Mouse (Mus musculus): Measurements from ENCODE around the gene Vps33b. TPM values are rescaled to one million over a fixed set of nuclear protein-coding genes. Genes with fewer than 3 reads are reported as not detected.

The Vps33b gene
- polyA plus RNA-seq, 1 experiment from 2014 or later: 9.0 TPM

DNA sequence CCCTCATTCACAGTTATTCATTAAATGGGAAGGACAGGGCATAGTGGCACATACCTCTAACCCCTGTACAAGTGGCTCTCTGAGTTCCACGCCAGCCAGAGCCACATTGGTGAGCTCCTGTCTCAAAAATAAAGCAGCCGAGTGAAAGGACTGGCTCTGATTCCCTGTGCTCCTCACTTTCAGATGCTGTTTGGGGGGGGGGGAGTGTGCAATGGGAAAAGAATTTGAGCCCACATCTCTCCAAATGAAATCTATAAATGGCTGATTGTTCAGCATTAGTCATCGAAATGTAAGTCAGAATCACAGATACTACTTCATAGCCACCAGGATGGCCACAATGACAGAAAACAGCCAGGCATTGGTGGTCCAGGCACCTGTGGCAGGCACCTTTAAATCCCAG is 27.6 kb downstream of the Vps33b start:
- Histone ChIP-seq H3K4me1 (peaks cover 70% of the 10 kb centered on the region), H3K9ac (peak overlapping the region; percentile 95), H3K4me3 (peak overlapping the region; percentile 89), H3K27ac (no peak overlapping the region; the same call in 1 of the 2 replicates), H3K27me3 (replicated peaks) (no peaks in the 10 kb centered on the region), H3K9me3 (replicated peaks) (no peaks in the 10 kb centered on the region), H3K4me2 (peak overlapping the region; percentile 71), H3K36me3 (peaks cover 63% of the 10 kb centered on the region)
- WGBS (ENCODE audit: insufficient replicate concordance): 92% methylated on average over 3 of the region's 3 CpGs
- no peak for ATAC-seq

DNA sequence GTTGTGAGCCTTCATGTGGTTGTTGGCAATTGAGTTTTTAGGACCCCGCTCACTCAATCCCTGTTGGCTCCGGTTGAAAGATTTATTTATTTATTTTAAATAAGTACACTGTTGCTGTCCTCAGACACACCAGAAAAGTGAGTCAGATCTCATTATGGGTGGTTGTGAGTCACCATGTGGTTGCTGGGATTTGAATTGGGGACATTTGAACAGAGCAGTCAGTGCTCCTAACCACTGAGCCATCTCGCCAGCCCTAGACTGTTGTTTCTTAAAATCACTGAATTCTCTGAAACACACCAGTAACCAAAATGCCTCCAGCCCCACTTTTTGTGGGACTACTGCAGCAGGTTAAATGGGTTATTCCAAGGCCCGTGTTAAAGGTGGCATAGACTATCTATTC is 29.3 kb downstream of the Vps33b start:
- Histone ChIP-seq H3K4me3 (no peak overlapping the region), H3K4me2 (peak overlapping the region; percentile 71; the same call in 1 of the 2 replicates), H3K9me3 (replicated peaks) (no peaks in the 10 kb centered on the region), H3K27me3 (replicated peaks) (no peaks in the 10 kb centered on the region), H3K27ac (no peak overlapping the region), H3K9ac (no peak overlapping the region), H3K4me1 (peaks cover 52% of the 10 kb centered on the region), H3K36me3 (peaks cover 79% of the 10 kb centered on the region)
- ATAC-seq: no peak
- 92% methylated on average over 4 of the region's 4 CpGs for WGBS (ENCODE audit: insufficient replicate concordance)

DNA sequence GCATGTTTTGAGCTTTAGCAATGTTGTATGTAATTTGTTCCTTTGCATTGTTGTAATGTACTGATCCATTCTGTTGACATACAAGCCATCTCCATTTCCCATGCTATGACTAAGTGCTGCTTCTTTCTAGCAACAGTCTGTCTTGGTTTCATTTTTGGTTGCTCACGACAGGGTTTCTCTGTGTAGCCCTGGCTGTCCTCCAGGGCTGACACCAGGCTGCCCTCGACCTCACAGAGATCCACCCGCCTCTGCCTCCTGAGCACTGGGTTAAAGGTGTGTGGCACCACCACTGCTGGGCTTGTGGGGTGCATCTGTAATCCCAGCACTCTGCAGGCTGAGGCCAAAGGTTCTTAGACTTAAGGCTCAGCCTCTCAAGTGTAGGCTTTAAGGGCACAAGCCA is 30.1 kb downstream of the Vps33b start:
- peaks cover 88% of the 10 kb centered on the region for H3K36me3 ChIP-seq
- H3K4me3 ChIP-seq: no peak overlapping the region
- peaks cover 51% of the 10 kb centered on the region for H3K4me1 ChIP-seq
- no peaks in the 10 kb centered on the region for H3K9me3 ChIP-seq (replicated peaks)
- 88% methylated on average over 3 of the region's 3 CpGs for WGBS (ENCODE audit: insufficient replicate concordance)
- H3K4me2 ChIP-seq: peak overlapping the region; percentile 7; the same call in 1 of the 2 replicates
- no peak for ATAC-seq
- H3K9ac ChIP-seq: no peak overlapping the region
- H3K27me3 ChIP-seq (replicated peaks): no peaks in the 10 kb centered on the region
- no peak overlapping the region for H3K27ac ChIP-seq

DNA sequence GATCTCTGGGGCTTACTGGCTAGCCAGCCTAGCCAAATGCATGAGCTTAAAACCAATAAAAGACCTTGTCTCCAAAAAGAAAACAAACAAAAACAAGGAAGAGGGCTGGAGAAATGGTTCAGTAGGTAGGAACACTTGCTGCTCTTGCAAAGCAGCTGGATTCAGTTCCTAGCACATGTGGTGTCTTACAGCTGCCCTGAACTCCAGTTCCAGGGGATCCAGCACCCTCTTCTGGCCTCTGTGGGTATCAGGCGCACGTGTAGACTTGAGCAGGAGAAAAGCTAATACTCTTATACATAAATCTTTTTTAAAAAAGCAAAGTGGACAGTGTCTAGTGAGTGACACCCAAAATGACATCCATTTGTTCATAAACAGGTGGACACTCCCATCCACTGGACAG is 32.1 kb downstream of the Vps33b start:
- 83% methylated on average over 2 of the region's 2 CpGs for WGBS (ENCODE audit: insufficient replicate concordance)
- no peak for ATAC-seq
- H3K36me3 ChIP-seq: peaks cover 99% of the 10 kb centered on the region

DNA sequence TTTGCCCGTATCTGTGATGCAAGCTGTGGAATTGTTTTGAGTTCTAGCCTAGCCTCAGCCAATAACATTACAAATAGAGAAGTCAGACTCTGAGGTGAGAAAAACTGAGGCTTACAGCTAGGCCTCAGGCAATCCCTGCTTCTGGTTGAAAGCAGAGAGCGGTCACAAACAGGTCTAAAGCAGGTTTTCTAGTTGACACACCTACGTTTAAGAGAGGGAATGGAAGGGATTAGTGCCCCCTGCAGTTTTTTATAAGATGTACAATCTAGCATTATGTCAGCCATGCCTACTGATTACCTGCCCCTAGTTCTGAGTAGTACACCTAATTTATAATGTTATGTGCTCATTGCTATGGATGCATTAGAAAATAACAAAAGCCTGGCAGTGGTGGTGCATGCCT is 38.3 kb downstream of the Vps33b start:
- Histone ChIP-seq H3K36me3 (peaks cover 100% of the 10 kb centered on the region), H3K4me2 (no peak overlapping the region), H3K9ac (no peak overlapping the region), H3K27ac (no peak overlapping the region), H3K9me3 (replicated peaks) (no peaks in the 10 kb centered on the region), H3K27me3 (replicated peaks) (no peaks in the 10 kb centered on the region), H3K4me1 (no peaks in the 10 kb centered on the region), H3K4me3 (no peak overlapping the region)
- 89% methylated on average over 3 of the region's 3 CpGs for WGBS (ENCODE audit: insufficient replicate concordance)
- ATAC-seq: no peak

More for the DNA sequence above, 32.1 kb downstream of the Vps33b start:
- Histone ChIP-seq H3K27ac (no peak overlapping the region), H3K9me3 (replicated peaks) (no peaks in the 10 kb centered on the region), H3K4me3 (no peak overlapping the region), H3K27me3 (replicated peaks) (no peaks in the 10 kb centered on the region), H3K9ac (no peak overlapping the region), H3K4me1 (peaks cover 38% of the 10 kb centered on the region), H3K4me2 (no peak overlapping the region)

DNA sequence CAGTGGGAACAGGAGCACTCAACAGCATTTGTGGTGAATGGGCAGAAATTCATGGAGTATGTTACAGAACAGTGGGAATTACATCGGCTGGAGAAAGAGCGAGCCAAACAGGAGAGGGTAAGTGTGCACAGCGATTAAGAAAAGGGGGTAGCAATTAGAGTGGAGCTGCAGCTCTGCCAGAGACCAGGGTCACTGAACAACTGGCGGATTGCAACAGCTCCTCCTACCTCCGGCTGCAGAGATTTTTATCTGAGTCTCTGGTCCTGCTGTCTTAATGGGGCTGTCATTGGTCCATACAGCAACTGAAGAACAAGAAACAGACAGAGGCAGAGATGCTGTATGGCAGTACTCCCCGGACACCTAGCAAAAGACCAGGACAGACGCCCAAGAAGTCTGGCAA is 41.3 kb downstream of the Vps33b start:
- no peak overlapping the region for H3K4me2 ChIP-seq
- H3K9me3 ChIP-seq (replicated peaks): no peaks in the 10 kb centered on the region
- no peaks in the 10 kb centered on the region for H3K4me1 ChIP-seq
- ATAC-seq: no peak
- H3K9ac ChIP-seq: no peak overlapping the region
- no peaks in the 10 kb centered on the region for H3K27me3 ChIP-seq (replicated peaks)
- H3K27ac ChIP-seq: no peak overlapping the region
- 81% methylated on average over 7 of the region's 7 CpGs for WGBS (ENCODE audit: insufficient replicate concordance)
- H3K36me3 ChIP-seq: peaks cover 100% of the 10 kb centered on the region
- no peak overlapping the region for H3K4me3 ChIP-seq

DNA sequence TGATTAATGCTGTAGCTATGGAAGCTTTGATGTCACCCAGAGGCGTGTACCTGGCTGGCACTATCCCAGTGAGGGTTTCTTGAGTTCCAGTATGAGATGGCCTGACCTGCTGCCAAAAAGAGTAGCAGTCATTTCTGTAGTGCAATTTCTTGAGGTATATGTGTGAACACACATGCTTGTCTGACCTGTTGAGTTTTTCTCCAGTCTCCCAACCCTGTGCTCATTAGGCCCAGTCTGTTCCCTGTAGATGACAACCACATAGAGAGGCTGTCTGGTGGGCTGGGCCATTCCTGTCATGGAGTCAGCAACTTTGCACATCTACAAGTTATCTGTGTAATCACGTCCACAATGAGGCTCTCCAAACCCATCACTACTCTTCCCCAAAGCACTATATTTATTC is 46.3 kb downstream of the Vps33b start:
- no peaks in the 10 kb centered on the region for H3K27me3 ChIP-seq (replicated peaks)
- peaks cover 98% of the 10 kb centered on the region for H3K36me3 ChIP-seq
- no peak overlapping the region for H3K4me3 ChIP-seq
- no peak overlapping the region for H3K27ac ChIP-seq
- no peak for ATAC-seq
- no peak overlapping the region for H3K4me2 ChIP-seq
- no peaks in the 10 kb centered on the region for H3K9me3 ChIP-seq (replicated peaks)
- 75% methylated on average over 2 of the region's 2 CpGs for WGBS (ENCODE audit: insufficient replicate concordance)
- H3K4me1 ChIP-seq: no peaks in the 10 kb centered on the region
- no peak overlapping the region for H3K9ac ChIP-seq

DNA sequence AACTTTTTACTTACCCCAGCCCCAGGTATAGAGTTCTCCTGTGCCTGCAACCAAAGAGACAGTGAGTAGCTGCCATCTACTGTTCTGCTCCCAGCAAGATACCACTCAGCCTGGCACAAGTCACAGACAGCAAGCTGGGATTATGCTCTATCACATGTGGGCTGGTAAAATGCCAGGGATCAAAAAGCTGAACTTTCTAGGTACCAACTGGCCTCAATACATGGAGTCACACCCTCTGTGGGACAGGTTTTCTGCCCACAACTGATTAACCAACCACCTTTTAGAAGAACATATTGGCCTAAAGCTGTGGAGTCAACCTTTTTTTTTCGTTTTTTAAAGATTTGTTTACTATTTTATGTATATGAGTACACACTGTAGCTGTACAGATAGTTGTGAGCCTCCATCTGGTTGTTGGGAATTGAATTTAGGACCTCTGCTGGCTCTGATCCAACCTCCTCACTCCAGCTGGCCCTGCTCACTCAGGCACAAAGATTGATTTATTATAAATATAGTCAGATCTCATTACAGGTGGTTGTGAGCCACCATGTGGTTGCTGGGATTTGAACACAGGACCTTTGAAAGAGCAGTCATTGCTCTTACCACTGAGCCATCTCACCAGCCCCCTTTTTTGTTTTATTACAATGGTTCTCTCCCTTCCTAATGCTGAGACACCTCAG is 48.1 kb downstream of the Vps33b start:
- peaks cover 8% of the 10 kb centered on the region for H3K4me1 ChIP-seq
- no peak overlapping the region for H3K9ac ChIP-seq
- WGBS (ENCODE audit: insufficient replicate concordance): 71% methylated on average over 1 of the region's 1 CpGs
- H3K4me3 ChIP-seq: no peak overlapping the region
- H3K36me3 ChIP-seq: peaks cover 84% of the 10 kb centered on the region
- ATAC-seq: no peak
- no peaks in the 10 kb centered on the region for H3K27me3 ChIP-seq (replicated peaks)
- no peak overlapping the region for H3K27ac ChIP-seq
- H3K9me3 ChIP-seq (replicated peaks): no peaks in the 10 kb centered on the region
- H3K4me2 ChIP-seq: no peak overlapping the region

DNA sequence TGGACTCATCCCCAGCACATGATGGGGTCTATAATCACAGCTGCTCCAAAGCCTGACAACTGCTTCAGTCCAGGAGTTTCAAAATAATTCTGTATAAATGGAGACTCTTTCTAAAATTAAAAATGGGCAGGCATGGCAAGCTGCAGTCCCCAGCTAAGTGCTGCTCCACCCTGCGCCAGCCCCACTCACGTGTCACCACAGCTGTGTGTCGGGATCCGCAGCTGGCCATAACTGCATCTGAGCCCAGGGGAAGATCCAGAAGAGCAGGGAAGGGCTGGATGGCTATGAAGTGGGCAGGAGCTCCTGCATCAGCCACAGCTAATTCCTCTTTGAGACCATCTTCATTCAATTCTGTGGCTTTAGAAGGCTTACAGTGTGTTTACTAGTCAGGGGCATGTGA is 49.2 kb downstream of the Vps33b start:
- Histone ChIP-seq H3K4me3 (no peak overlapping the region), H3K4me1 (peaks cover 19% of the 10 kb centered on the region), H3K27ac (0 out of 2 replicates have a peak overlapping the region, but pooled peaks have one; percentile 21), H3K4me2 (no peak overlapping the region), H3K27me3 (replicated peaks) (no peaks in the 10 kb centered on the region), H3K9me3 (replicated peaks) (no peaks in the 10 kb centered on the region), H3K36me3 (peaks cover 73% of the 10 kb centered on the region), H3K9ac (no peak overlapping the region)
- ATAC-seq: no peak
- 92% methylated on average over 4 of the region's 4 CpGs for WGBS (ENCODE audit: insufficient replicate concordance)

DNA sequence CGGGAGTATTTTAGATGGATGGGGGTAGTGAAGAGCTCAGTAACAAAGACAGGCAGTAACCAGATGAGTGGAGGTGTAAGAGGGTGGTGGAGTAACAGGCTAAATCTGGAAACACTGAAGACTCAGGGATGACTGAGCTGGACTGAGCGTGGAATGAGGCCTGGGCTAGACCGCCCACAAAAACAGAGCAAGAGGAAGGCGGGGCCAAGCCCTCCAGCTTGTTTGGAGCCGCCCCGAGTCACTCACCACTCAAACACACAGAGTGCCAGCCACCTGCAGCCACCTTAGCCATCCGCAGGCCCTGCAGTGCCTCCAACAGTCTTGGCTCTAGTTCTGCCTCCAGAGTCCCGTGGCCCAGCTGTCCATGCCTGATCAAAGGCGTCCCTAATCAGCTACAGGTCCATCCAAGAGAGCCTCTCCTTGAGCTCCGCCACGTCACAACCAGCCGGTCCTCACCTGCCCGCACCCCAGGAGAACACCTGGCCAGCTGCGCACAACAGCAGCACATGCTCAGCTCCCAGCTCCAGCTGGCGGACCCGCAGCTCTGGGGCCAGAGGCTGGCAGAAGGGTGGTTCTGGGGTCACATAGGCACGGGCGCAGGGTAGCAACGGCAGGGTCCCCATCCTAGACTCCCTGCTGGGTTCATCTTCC is 50.5 kb downstream of the Vps33b start:
- Histone ChIP-seq H3K9me3 (replicated peaks) (no peaks in the 10 kb centered on the region), H3K27ac (no peak overlapping the region), H3K4me3 (no peak overlapping the region), H3K4me2 (no peak overlapping the region), H3K9ac (no peak overlapping the region), H3K27me3 (replicated peaks) (no peaks in the 10 kb centered on the region), H3K36me3 (peaks cover 61% of the 10 kb centered on the region), H3K4me1 (peaks cover 21% of the 10 kb centered on the region)
- 82% methylated on average over 19 of the region's 19 CpGs for WGBS (ENCODE audit: insufficient replicate concordance)
- ATAC-seq: no peak

DNA sequence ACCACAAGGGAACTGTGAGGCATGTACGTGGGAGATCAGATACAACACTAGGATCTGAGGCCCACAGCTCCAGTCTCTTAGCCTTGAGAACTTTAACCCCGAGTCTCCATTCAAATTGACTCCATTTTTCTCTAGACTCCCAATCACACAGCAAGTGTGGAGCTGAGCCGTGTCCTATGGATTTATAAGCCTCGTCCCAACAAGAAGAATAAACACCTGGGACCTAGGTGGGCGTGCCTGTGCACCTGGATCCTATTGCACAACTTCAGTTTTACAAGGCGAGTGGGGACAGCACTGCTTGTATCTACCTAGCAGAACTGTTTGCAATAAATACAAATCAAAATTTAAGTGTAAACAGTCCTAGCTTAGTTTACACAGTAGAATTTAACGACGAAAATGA is 53.9 kb downstream of the Vps33b start:
- H3K9ac ChIP-seq: peak overlapping the region; percentile 76
- peaks cover 62% of the 10 kb centered on the region for H3K36me3 ChIP-seq
- H3K4me2 ChIP-seq: peak overlapping the region; percentile 87
- peak overlapping the region; percentile 74 for H3K27ac ChIP-seq
- H3K4me3 ChIP-seq: peak overlapping the region; percentile 69
- no peaks in the 10 kb centered on the region for H3K27me3 ChIP-seq (replicated peaks)
- 13% methylated on average over 8 of the region's 8 CpGs for WGBS (ENCODE audit: insufficient replicate concordance)
- no peak for ATAC-seq
- H3K4me1 ChIP-seq: peaks cover 25% of the 10 kb centered on the region
- no peaks in the 10 kb centered on the region for H3K9me3 ChIP-seq (replicated peaks)

DNA sequence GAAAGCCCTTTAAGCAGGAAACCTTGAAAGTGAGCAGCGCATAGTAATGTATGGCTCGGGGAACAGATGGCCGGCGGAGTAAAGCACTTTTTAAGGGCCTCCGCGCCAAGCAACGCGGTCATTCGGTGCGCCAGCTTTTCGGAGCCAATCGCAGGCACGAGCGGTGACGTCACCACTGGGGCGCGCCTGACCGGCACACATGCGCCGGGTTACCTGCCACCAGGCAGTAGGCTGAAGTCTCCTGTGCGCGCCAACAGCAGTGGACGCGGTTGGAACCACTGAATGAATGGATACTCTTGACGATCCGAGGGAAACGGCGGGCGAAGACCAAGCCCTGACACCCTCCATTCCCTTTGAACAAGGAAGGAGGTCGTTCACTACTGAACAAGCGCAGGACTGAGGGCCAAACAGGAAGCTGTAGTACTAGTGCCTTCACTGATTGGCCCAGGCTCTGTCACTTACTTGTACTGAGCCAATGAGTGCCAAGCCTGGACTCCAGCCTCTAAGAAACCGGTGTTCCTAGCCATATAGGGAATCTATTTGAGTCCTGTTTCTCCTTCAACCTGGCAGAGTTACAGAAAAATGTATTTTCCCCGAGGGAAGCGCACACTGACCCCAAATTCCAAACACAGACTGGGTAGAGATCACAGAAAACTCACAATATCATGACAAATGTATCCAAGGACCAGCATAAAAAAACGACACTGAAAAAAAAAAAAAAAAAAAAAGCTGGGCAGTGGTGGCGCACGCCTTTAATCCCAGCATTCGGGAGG is 54.8 kb downstream of the Vps33b start, which contains the start of gene Rccd1:
Gene Rccd1, minus strand, starts transcription at position 412 of the 773 bp plus-strand sequence.
- WGBS (ENCODE audit: insufficient replicate concordance): 2% methylated on average over 38 of the region's 38 CpGs
- H3K9me3 ChIP-seq (replicated peaks): no peaks in the 10 kb centered on the region
- H3K4me2 ChIP-seq: peak within 1 kb of the TSS; percentile 87
- no peaks in the 10 kb centered on the region for H3K27me3 ChIP-seq (replicated peaks)
- H3K9ac ChIP-seq: peak within 1 kb of the TSS; percentile 76
- peaks cover 25% of the 10 kb centered on the region for H3K4me1 ChIP-seq
- H3K27ac ChIP-seq: peak within 1 kb of the TSS; percentile 74
- peak; percentile 99 for ATAC-seq
- peak within 1 kb of the TSS; percentile 69 for H3K4me3 ChIP-seq
- H3K36me3 ChIP-seq: peaks cover 62% of the 10 kb centered on the region

Data from liver, embryonic 12.5 days (tissue).